ENCODE assay signal across 13 mouse cellular contexts in genomic region chr17:50185083-50185482, GRCm38 (mm10). TPM values are rescaled to one million over a fixed set of nuclear protein-coding genes. Genes with fewer than 3 reads are reported as not detected.
DNase-seq lines count a peak whose midpoint lies in the region; ATAC-seq and TF ChIP-seq lines count a peak whose summit lies in the region.
"Had no signal": no experiment of that assay in that cellular context is flagged by ENCODE, and none has a peak within 500 bp of the region (broad histone marks: within the 10 kb centered on the region; RNA-seq: fewer than 3 reads in every experiment).

No protein-coding gene starts in this region.

- H3K4me3 ChIP-seq in gastrocnemius, adult 2 months = no peak overlapping the region; the same call in 1 of the 2 replicates
- H3K4me3 ChIP-seq in midbrain, embryonic 11.5 days (ENCODE audit: low read depth, low read length) = no peak overlapping the region
- no peak overlapping the region for H3K4me3 ChIP-seq in midbrain, embryonic 14.5 days (replicated peaks; ENCODE audit: low read depth, low read length)
- no peak overlapping the region for H3K4me3 ChIP-seq in thymus, adult 2 months (ENCODE audit: control insufficient read depth, insufficient read depth, low read length)
- H3K4me3 ChIP-seq: embryonic facial prominence, embryonic 13.5 days; forebrain, embryonic 13.5 days; heart, embryonic 12.5 days; hindbrain, embryonic 10.5 days had no signal

- peaks cover 6% of the 10 kb centered on the region for H3K4me1 ChIP-seq in midbrain, embryonic 11.5 days (ENCODE audit: control insufficient read depth, insufficient read depth, low read length)
- peaks cover 21% of the 10 kb centered on the region for H3K4me1 ChIP-seq in midbrain, embryonic 14.5 days (ENCODE audit: control insufficient read depth, insufficient read depth, low read length)
- H3K4me1 ChIP-seq in thymus, adult 2 months (replicated peaks; ENCODE audit: control insufficient read depth, insufficient read depth, low read length) = peaks cover 40% of the 10 kb centered on the region

- no peak overlapping the region for H3K9ac ChIP-seq in midbrain, embryonic 11.5 days (ENCODE audit: low read length)
- no peak overlapping the region for H3K9ac ChIP-seq in midbrain, embryonic 14.5 days (replicated peaks; ENCODE audit: low read length)
- H3K9ac ChIP-seq: embryonic facial prominence, embryonic 13.5 days; forebrain, embryonic 13.5 days; heart, embryonic 12.5 days had no signal

- H3K27me3 ChIP-seq in midbrain, embryonic 11.5 days (ENCODE audit: control insufficient read depth, insufficient read depth, low read length) = peaks cover 10% of the 10 kb centered on the region
- H3K27me3 ChIP-seq in midbrain, embryonic 14.5 days (ENCODE audit: control insufficient read depth, insufficient read depth, low read length) = peaks cover 10% of the 10 kb centered on the region
- no peaks in the 10 kb centered on the region for H3K27me3 ChIP-seq in thymus, adult 2 months (ENCODE audit: control insufficient read depth, insufficient read depth, low read length)
- H3K27me3 ChIP-seq: embryonic facial prominence, embryonic 13.5 days; heart, embryonic 12.5 days had no signal

- ATAC-seq in midbrain, embryonic 11.5 days (ENCODE audit: low FRiP score) = no peak
- ATAC-seq in midbrain, embryonic 14.5 days (ENCODE audit: low FRiP score, low TSS enrichment) = no peak
- ATAC-seq: forebrain, embryonic 13.5 days; Patski had no signal

- TF ChIP-seq CTCF in gastrocnemius, adult 2 months (IDR thresholded peaks at IDR 0.05) = no peak
- no peak for TF ChIP-seq CTCF in thymus, adult 2 months (IDR thresholded peaks at IDR 0.05; ENCODE audit: borderline replicate concordance, control insufficient read depth, extremely low read depth, insufficient read depth, low read length, poor library complexity)

- 86% methylated on average over 4 of the region's 4 CpGs for WGBS in midbrain, embryonic 11.5 days
- 75% methylated on average over 4 of the region's 4 CpGs for WGBS in midbrain, embryonic 14.5 days
- WGBS in thymus, adult 2 months = 88% methylated on average over 4 of the region's 4 CpGs

- no peaks in the 10 kb centered on the region for H3K36me3 ChIP-seq in midbrain, embryonic 11.5 days (ENCODE audit: control insufficient read depth, insufficient read depth, low read length)
- H3K36me3 ChIP-seq in midbrain, embryonic 14.5 days (ENCODE audit: control insufficient read depth, insufficient read depth, low read length) = no peaks in the 10 kb centered on the region
- no peaks in the 10 kb centered on the region for H3K36me3 ChIP-seq in thymus, adult 2 months (ENCODE audit: control insufficient read depth, insufficient read depth, low read length)
- H3K36me3 ChIP-seq: embryonic facial prominence, embryonic 13.5 days; heart, embryonic 12.5 days; hindbrain, embryonic 10.5 days had no signal

- H3K9me3 ChIP-seq in midbrain, embryonic 11.5 days (ENCODE audit: control insufficient read depth, low read length) = no peaks in the 10 kb centered on the region
- H3K9me3 ChIP-seq in midbrain, embryonic 14.5 days (ENCODE audit: control insufficient read depth, low read length) = no peaks in the 10 kb centered on the region
- H3K9me3 ChIP-seq: embryonic facial prominence, embryonic 13.5 days; forebrain, embryonic 13.5 days; heart, embryonic 12.5 days; hindbrain, embryonic 10.5 days had no signal

- intact Hi-C loops in gastrocnemius, adult 2 months (cut with DNase I) = loop anchor here (5.0 kb wide), 3 partner anchors 38 to 118 kb away; no protein-coding TSS in a partner anchor

- no peak overlapping the region for H3K4me2 ChIP-seq in midbrain, embryonic 11.5 days
- H3K4me2 ChIP-seq in midbrain, embryonic 14.5 days (ENCODE audit: low read length) = no peak overlapping the region
- H3K4me2 ChIP-seq: embryonic facial prominence, embryonic 13.5 days; forebrain, embryonic 13.5 days; heart, embryonic 12.5 days had no signal

- TF ChIP-seq POLR2A in thymus, adult 2 months (IDR thresholded peaks at IDR 0.05; ENCODE audit: control insufficient read depth, extremely low read depth, insufficient read depth, low read length, poor library complexity) = no peak

- DNase-seq in gastrocnemius, adult 2 months = peak; percentile 3
- DNase-seq in gastrocnemius, postnatal 10 days = no peak
- peak; percentile 6 for DNase-seq in midbrain, embryonic 11.5 days (ENCODE audit: low spot score, missing footprints)
- DNase-seq in midbrain, embryonic 14.5 days = no peak
- DNase-seq in thymus, adult 2 months = no peak
- no peak for DNase-seq in thymus, postnatal 0 days (ENCODE audit: low spot score)
- no peak for DNase-seq in kidney, adult 18-20 months
- DNase-seq: adrenal gland, postnatal 14 days had no signal

- 0 out of 2 replicates have a peak overlapping the region, but pooled peaks have one; percentile 2 for H3K27ac ChIP-seq in gastrocnemius, adult 2 months
- H3K27ac ChIP-seq in midbrain, embryonic 11.5 days (ENCODE audit: low read depth, low read length) = no peak overlapping the region
- H3K27ac ChIP-seq in midbrain, embryonic 14.5 days (replicated peaks; ENCODE audit: low read depth, low read length) = no peak overlapping the region
- H3K27ac ChIP-seq in thymus, adult 2 months (ENCODE audit: control insufficient read depth, insufficient read depth, low read length) = peak overlapping the region; percentile 80
- H3K27ac ChIP-seq: embryonic facial prominence, embryonic 13.5 days; hindbrain, embryonic 10.5 days had no signal

RNA-seq across cellular contexts. Expression of gene Rftn1, which starts 5.4 kb away (rescaled TPM):
- 10 to 100 TPM; 11.4 to 16.9 TPM for total RNA-seq in gastrocnemius, adult 2 months (2021)
- 10 to 100 TPM; 57.9 to 62.0 TPM for total RNA-seq in gastrocnemius, postnatal 10 days (2021)
- 3.5 and 4.3 TPM in 2 replicates for polyA plus RNA-seq in midbrain, embryonic 11.5 days (2014; fragmentation: Nextera tagmentation; extraction: Ambion mirVana)
- 12.8 and 13.6 TPM in 2 replicates for polyA plus RNA-seq in midbrain, embryonic 14.5 days (2014; fragmentation: Nextera tagmentation; extraction: Ambion mirVana)
- 102 and 163 TPM in 2 replicates for polyA plus RNA-seq in thymus, adult 2 months (2012; rRNA removed)
- 66.5 and 66.6 TPM in 2 replicates for polyA plus RNA-seq in thymus, postnatal 0 days (2015; fragmentation: Nextera tagmentation; extraction: Ambion mirVana)

Comparison
In these comparisons a context has a peak if more than half of its experiments do, and no peak if none do; other contexts are left out.
1. DNase-seq: peak in gastrocnemius, adult 2 months (single experiment) and midbrain, embryonic 11.5 days (single experiment); none in gastrocnemius, postnatal 10 days (single experiment), midbrain, embryonic 14.5 days (single experiment), thymus, adult 2 months (single experiment), thymus, postnatal 0 days (single experiment) and kidney, adult 18-20 months (single experiment).
2. H3K27ac ChIP-seq: peak in gastrocnemius, adult 2 months (single experiment) and thymus, adult 2 months (single experiment); none in midbrain, embryonic 11.5 days (single experiment) and midbrain, embryonic 14.5 days (single experiment).